Mouse (Mus musculus): ENCODE measurements around the gene Cox4i1. TPM values are rescaled to one million over a fixed set of nuclear protein-coding genes. Genes with fewer than 3 reads are reported as not detected.

Gene Cox4i1
- polyA plus RNA-seq, 1 experiment from 2014 or later, result 1,159 TPM

DNA sequence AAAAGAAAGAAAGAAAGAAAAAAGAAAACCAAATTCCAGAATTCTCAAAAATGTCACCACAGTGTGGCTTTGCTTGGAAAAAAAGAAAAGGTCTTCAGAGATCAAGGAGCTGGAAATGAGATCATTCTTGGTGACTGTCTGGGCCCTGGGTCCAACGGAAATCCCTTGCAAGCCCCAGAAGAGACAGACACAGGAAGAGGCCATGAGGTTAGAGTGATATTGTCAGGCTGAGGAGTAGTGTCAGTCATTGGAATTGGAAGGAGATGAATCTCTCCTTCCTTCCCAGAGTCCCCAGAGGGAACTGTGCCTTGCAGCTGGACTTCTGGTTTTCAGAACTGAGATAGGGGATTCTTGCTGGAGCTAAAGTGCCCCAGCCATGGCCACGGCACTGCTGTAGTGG is 31.5 kb downstream of the Cox4i1 start:
- H3K9ac ChIP-seq, result no peak overlapping the region
- 88% methylated on average over 2 of the region's 2 CpGs for WGBS
- no peak overlapping the region for H3K27ac ChIP-seq
- no peaks in the 10 kb centered on the region for H3K9me3 ChIP-seq
- peaks cover 11% of the 10 kb centered on the region for H3K4me1 ChIP-seq (replicated peaks)
- no peak overlapping the region for H3K4me3 ChIP-seq
- no peak for ATAC-seq (ENCODE audit: low FRiP score)
- H3K4me2 ChIP-seq, result no peak overlapping the region
- H3K27me3 ChIP-seq, result 0 out of 2 replicates have a peak, but pooled peaks cover 3% of the 10 kb centered on the region
- H3K36me3 ChIP-seq, result no peaks in the 10 kb centered on the region

DNA sequence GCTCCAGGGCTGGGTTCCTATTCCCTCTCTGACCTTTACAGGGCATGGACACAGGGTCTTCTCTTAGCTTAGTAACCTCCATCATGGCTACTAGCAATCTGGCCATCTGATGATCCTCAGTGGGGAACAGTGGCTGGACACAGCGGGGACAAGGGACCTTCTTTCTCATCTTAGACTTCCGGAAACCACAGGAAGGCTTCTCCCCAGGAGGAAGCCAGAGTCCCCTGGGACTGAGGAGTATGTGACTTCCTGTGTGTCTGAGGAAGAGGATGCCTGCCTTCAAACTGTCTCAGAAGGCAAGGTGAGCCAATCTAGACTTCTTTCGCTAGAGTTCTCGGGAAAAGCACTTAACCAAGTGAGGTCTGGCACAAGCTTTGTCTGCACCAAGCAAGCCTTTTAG is 32.0 kb downstream of the Cox4i1 start:
- H3K9me3 ChIP-seq, result no peaks in the 10 kb centered on the region
- H3K4me1 ChIP-seq (replicated peaks), result peaks cover 11% of the 10 kb centered on the region
- H3K9ac ChIP-seq, result no peak overlapping the region
- WGBS, result 88% methylated on average over 4 of the region's 4 CpGs
- 0 out of 2 replicates have a peak, but pooled peaks cover 3% of the 10 kb centered on the region for H3K27me3 ChIP-seq
- H3K4me2 ChIP-seq, result no peak overlapping the region
- H3K27ac ChIP-seq, result no peak overlapping the region
- H3K36me3 ChIP-seq, result no peaks in the 10 kb centered on the region
- ATAC-seq (ENCODE audit: low FRiP score), result no peak
- H3K4me3 ChIP-seq, result no peak overlapping the region

DNA sequence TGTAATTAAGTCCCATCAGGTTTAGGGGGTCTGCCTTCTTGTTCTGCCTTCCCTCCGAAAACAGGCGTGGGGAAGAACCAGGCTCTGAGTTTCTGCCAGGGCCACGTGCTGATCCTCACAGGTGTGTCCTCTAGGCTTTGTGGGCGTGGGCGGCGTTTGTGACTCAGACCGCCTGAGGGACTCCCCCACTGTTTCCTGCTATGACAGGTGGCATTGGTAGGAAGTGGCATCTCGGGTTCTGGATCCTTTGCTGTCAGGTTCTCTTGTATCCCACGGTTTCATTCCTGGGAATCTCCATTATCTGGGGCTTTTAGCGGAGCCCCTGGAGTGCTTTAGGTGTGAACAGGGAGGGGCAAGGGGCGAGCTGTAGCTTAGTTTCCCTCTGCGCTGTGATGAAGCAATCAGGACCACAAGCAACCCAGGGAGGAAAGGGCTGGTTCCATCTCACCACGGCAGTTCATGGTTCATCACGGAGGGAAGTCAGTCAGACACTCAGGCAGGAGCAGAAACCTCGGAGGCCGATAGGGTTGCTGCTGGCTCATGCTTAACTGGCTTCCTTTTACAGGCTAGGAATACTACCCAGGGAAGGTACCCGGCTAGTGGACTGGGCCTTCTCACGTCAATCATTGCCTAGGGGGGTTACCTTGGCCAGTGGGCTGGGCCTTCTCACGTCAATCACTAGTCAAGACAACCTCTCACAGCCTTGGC is 33.9 kb downstream of the Cox4i1 start:
- no peak for ATAC-seq (ENCODE audit: low FRiP score)
- Histone ChIP-seq H3K27me3 (peaks cover 3% of the 10 kb centered on the region; the same call in 1 of the 2 replicates), H3K9ac (no peak overlapping the region), H3K4me3 (no peak overlapping the region), H3K4me2 (no peak overlapping the region), H3K4me1 (replicated peaks) (peaks cover under 1% of the 10 kb centered on the region; the same call in 1 of the 2 replicates), H3K9me3 (no peaks in the 10 kb centered on the region), H3K36me3 (no peaks in the 10 kb centered on the region), H3K27ac (no peak overlapping the region)
- WGBS, result 70% methylated on average over 19 of the region's 19 CpGs

DNA sequence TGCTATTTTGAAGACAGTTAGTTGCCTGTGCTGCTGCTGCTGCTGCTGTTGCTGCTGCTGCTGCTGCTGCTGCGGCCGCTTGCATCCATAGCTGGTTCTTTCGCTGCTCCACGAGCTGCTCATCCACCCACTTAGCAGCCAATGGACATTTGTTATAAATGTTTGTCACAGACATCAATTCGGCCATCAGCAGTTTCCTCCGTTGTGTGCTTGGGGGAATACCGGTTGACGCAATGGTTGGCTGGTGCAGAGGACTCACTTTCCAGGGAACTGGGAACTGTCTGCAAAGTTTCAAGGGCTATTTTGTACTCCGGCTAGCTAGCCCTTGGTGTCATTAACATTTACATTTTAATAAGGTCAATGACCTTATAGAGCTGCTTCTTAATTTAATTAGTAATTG is 36.2 kb downstream of the Cox4i1 start:
- H3K36me3 ChIP-seq, result no peaks in the 10 kb centered on the region
- no peak overlapping the region for H3K9ac ChIP-seq
- WGBS, result 66% methylated on average over 9 of the region's 9 CpGs
- no peaks in the 10 kb centered on the region; the same call in 1 of the 2 replicates for H3K4me1 ChIP-seq (replicated peaks)
- no peak for ATAC-seq (ENCODE audit: low FRiP score)
- no peak overlapping the region for H3K4me3 ChIP-seq
- H3K4me2 ChIP-seq, result no peak overlapping the region
- peaks cover 3% of the 10 kb centered on the region; the same call in 1 of the 2 replicates for H3K27me3 ChIP-seq
- H3K27ac ChIP-seq, result no peak overlapping the region
- no peaks in the 10 kb centered on the region for H3K9me3 ChIP-seq

DNA sequence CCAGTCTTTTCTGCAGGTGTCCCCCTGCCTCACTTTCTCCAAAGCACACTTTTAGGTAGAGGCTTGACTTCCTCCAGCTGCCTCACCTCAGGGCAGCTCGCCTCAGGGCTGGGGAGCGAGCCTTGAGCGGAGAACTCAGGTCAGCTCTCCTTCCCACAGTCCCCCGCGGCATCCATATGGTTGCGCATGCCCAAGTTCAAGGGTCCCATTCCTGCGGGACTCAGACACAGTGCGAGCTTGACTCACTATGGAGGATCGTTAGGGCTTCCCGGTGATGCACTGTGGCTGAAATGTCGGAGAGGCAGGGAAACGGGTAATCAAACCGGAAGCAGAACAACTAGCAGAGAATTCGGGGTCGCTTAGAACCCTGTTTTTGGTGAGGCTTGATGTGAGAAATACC is 37.1 kb downstream of the Cox4i1 start:
- H3K27me3 ChIP-seq, result peaks cover 3% of the 10 kb centered on the region; the same call in 1 of the 2 replicates
- no peak overlapping the region for H3K9ac ChIP-seq
- H3K4me2 ChIP-seq, result no peak overlapping the region
- H3K36me3 ChIP-seq, result no peaks in the 10 kb centered on the region
- ATAC-seq (ENCODE audit: low FRiP score), result no peak
- H3K9me3 ChIP-seq, result no peaks in the 10 kb centered on the region
- 84% methylated on average over 15 of the region's 15 CpGs for WGBS
- H3K4me3 ChIP-seq, result no peak overlapping the region
- H3K4me1 ChIP-seq (replicated peaks), result no peaks in the 10 kb centered on the region; the same call in 1 of the 2 replicates
- H3K27ac ChIP-seq, result no peak overlapping the region

DNA sequence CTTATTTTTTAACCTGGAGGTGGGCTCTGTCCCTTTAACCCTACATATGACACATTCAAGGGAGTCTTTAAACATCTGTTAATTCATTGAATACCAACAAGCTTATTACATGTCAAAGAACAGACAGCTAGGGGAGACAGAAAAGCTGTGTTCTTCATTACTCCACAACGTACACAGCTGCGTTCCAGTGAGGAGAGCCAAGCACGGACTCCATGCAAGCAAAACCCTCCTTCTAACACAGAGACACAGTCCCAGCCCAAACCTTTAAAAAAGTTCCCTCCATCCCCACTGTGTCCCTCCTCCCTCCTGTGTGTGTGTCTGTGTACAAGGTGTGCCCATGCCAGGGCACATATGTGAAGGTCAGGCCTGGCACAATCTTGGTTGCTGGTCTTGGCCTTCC is 38.2 kb downstream of the Cox4i1 start:
- Histone ChIP-seq H3K9me3 (no peaks in the 10 kb centered on the region), H3K9ac (no peak overlapping the region), H3K36me3 (no peaks in the 10 kb centered on the region), H3K4me2 (no peak overlapping the region), H3K27me3 (peaks cover 3% of the 10 kb centered on the region; the same call in 1 of the 2 replicates), H3K27ac (no peak overlapping the region), H3K4me1 (replicated peaks) (no peaks in the 10 kb centered on the region; the same call in 1 of the 2 replicates), H3K4me3 (no peak overlapping the region)
- ATAC-seq (ENCODE audit: low FRiP score), result no peak
- WGBS, result 77% methylated on average over 3 of the region's 3 CpGs

DNA sequence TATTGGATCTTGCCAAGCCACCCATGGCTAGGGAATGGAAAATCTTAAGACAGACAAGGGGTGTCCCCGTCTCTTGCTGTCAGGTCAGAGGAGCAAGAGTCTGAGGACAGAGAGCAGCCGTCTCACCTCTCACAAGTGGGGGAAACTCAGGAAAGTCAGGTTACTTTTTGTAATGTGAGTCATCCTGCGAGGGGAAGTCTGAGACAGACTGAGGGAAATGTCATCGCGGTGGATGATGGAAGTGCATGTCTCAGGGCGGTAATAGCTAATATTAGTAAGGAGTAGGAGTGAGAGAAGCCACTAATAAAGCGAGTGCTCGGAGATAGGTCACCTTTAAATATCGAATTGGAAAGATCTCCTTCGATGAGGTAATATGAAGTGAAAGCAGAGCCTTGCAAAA is 41.2 kb downstream of the Cox4i1 start:
- Histone ChIP-seq H3K36me3 (no peaks in the 10 kb centered on the region), H3K9me3 (no peaks in the 10 kb centered on the region), H3K4me2 (no peak overlapping the region), H3K4me1 (replicated peaks) (no peaks in the 10 kb centered on the region; the same call in 1 of the 2 replicates), H3K9ac (no peak overlapping the region), H3K27ac (no peak overlapping the region), H3K27me3 (no peaks in the 10 kb centered on the region; the same call in 1 of the 2 replicates), H3K4me3 (no peak overlapping the region)
- ATAC-seq (ENCODE audit: low FRiP score), result no peak
- WGBS, result 89% methylated on average over 10 of the region's 10 CpGs

DNA sequence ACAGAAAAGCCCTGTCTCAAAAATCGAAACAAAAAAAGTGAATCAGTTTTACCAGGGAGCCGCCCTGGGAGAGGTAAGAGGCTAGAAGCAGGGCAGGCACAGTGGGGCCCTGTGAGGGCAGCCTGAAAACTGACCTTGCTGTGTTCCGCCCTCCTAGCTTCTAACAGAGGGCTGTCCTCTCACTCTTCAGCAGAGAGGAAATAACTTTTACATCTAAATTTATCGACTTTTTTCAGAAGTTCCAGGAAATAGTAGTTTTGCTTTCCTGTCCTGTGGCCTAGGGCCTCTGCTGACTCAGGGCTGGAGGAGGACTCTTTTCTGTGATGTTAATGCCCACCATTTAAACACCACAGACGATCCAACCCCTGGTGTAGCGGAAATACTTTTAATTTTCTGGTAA is 47.2 kb downstream of the Cox4i1 start:
- Histone ChIP-seq H3K4me3 (no peak overlapping the region), H3K4me2 (no peak overlapping the region), H3K27ac (no peak overlapping the region), H3K4me1 (replicated peaks) (no peaks in the 10 kb centered on the region), H3K9me3 (no peaks in the 10 kb centered on the region), H3K36me3 (no peaks in the 10 kb centered on the region), H3K9ac (no peak overlapping the region), H3K27me3 (no peaks in the 10 kb centered on the region)
- no peak for ATAC-seq (ENCODE audit: low FRiP score)
- WGBS, result 77% methylated on average over 6 of the region's 6 CpGs

DNA sequence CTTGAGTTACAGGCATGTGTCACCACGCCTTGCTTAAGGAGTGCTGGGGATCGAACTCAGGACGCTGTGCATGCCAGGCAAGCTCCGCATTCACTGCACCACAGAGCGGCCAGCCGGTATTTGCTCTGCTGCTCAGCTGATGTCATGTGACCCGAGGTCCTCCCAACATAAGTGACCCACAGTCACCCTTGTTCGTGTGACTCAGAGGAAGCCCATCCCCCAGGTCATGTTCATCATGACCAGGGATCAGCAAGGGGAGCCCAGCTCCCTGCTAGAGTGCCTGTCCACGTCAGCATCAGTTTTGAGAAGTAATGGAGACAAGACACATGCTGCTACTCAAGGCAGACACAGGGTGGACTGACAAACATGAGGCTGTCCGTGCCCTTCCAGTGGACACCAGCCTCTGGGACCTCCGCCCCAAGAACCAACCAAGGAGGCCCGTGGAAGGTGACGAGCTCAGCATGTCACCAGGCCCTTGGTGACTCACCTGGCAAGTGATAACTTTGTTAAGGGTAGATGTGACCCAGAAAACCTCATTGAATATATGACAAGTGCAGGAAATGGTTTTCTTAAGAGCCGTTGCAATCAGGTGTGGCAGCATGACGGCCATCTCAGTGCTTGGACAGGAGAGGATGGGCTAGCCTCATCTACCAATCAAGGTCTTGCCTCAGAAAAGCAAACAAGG is 48.1 kb downstream of the Cox4i1 start:
- no peak overlapping the region for H3K4me3 ChIP-seq
- H3K36me3 ChIP-seq, result no peaks in the 10 kb centered on the region
- H3K9me3 ChIP-seq, result no peaks in the 10 kb centered on the region
- no peak overlapping the region for H3K4me2 ChIP-seq
- no peaks in the 10 kb centered on the region for H3K4me1 ChIP-seq (replicated peaks)
- 81% methylated on average over 15 of the region's 15 CpGs for WGBS
- no peak overlapping the region for H3K9ac ChIP-seq
- H3K27ac ChIP-seq, result no peak overlapping the region
- ATAC-seq (ENCODE audit: low FRiP score), result no peak
- H3K27me3 ChIP-seq, result no peaks in the 10 kb centered on the region

DNA sequence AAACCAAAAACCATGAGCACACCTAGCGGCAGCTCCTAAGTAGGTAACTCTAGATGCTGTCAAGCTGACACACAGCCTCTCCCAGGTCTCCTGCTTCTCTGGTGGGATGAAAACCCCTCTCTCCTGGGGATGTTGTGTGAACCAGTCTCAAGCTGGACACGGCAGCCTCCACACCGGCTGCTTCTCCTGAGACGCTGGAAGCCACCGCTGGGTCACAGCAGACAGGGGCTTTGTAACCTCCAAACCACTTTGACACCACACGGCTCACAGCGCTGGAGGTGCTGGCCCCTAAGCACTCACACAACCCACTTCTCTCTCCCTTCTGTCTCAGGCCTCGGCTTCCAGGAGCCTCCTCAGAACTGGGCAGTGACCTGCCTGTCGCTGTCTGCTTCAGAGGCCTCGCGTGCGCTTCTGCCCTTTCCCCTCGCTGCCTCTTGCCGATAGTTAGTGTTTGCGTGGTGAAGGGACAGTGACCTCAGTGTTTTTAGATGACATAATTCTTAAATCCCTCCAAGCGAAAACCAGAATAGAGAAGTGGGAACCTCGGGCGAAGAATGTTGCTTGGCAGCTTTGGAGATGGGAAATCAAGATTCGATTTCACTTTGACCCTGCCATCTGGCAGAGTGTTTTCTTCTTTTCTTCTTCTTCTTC is 51.7 kb downstream of the Cox4i1 start:
- WGBS, result 76% methylated on average over 19 of the region's 19 CpGs
- Histone ChIP-seq H3K9me3 (no peaks in the 10 kb centered on the region), H3K27me3 (no peaks in the 10 kb centered on the region), H3K4me1 (replicated peaks) (no peaks in the 10 kb centered on the region), H3K36me3 (no peaks in the 10 kb centered on the region), H3K4me3 (no peak overlapping the region), H3K9ac (no peak overlapping the region), H3K4me2 (no peak overlapping the region), H3K27ac (no peak overlapping the region)
- ATAC-seq (ENCODE audit: low FRiP score), result no peak

DNA sequence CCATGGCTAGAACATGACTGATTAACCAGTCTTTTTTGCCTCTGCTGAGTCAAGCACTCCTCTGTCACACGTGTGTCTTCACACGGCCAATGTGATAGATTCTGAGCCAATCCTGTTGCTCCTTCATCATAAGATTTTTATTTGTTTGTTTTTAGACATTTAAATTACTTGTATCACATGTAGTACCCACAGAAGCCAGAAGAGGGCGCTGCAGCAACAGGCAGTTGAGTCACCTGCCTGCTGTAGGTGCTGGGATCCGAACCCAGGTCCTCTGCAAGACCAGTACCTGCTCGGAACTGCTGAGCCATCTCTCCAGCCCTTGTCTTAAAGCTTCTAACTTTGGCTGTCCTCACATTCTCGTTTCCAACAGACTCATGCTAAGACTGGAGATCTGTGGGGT is 55.0 kb downstream of the Cox4i1 start:
- Histone ChIP-seq H3K36me3 (no peaks in the 10 kb centered on the region), H3K27me3 (no peaks in the 10 kb centered on the region), H3K27ac (no peak overlapping the region), H3K4me1 (replicated peaks) (no peaks in the 10 kb centered on the region), H3K4me2 (no peak overlapping the region), H3K4me3 (no peak overlapping the region), H3K9me3 (no peaks in the 10 kb centered on the region), H3K9ac (no peak overlapping the region)
- no peak for ATAC-seq (ENCODE audit: low FRiP score)
- WGBS, result 73% methylated on average over 6 of the region's 6 CpGs
